Mouse (Mus musculus) frontal cortex, adult 2 months (tissue): ENCODE measurements at regions not wholly inside any gene's neighbourhood (a gene's known extent, or its start where the extent isn't known, plus 50 kb on each side); places are given as distances from the start of the nearest gene placed in this dataset.

ENCODE experiments used
- DNase-seq, 2 experiments: peaks; one replicate each; pipeline ENCODE4 v3.0.0; 2022; ENCODE audit warnings: low spot score in 1 of 2; ENCODE audit errors: extremely low spot score in 1 of 2

GRCm38 (mm10) chr12:7918385-7918784 lies 59.1 kb upstream of the Apob start:
- peak in 1 of 2 experiments; percentile 37 for DNase-seq

GRCm38 (mm10) chr12:7918967-7919708 lies 58.3 kb upstream of the Apob start:
- no peak for DNase-seq

- no peak for DNase-seq
These were observed 57.6 kb upstream of the Apob start for GRCm38 (mm10) chr12:7919709-7920324.

GRCm38 (mm10) chr12:7920888-7921287 lies 56.6 kb upstream of the Apob start:
- no peak for DNase-seq
